Mouse (Mus musculus) heart, postnatal 14 days (tissue): ENCODE measurements around the gene Ndufa13. TPM values are rescaled to one million over a fixed set of nuclear protein-coding genes. Genes with fewer than 3 reads are reported as not detected.

Experiments used
- DNase-seq, 2 experiments: peaks; one replicate each; pipeline ENCODE4 v3.0.0; 2021 to 2022
- intact Hi-C: fragments of 180-260 bp; cut with DNase I; formaldehyde crosslinking; loops from one replicate; pipeline ENCODE4 v1.15.1; 2025
- total RNA-seq, 2 experiments: library from RNA; stranded (reverse); gene quantifications; 2 replicates each; pipeline ENCODE4 v1.2.3; 2021

Ndufa13 gene
- total RNA-seq, 2 experiments from 2014 or later = 404 to 405 TPM

- intact Hi-C loops = no loop called here
Measured at GRCm38 (mm10) chr8:69882833-69883600, 19.3 kb downstream of the Ndufa13 start.

GRCm38 (mm10) chr8:69882021-69882756 is 20.2 kb downstream of the Ndufa13 start:
- peak; percentile 72 to 74 for DNase-seq
- intact Hi-C loops = no loop called here

More at GRCm38 (mm10) chr8:69882833-69883600, 19.3 kb downstream of the Ndufa13 start:
- no peak for DNase-seq

- intact Hi-C loops = no loop called here
- DNase-seq = no peak
Measured at GRCm38 (mm10) chr8:69881261-69881865, 21.0 kb downstream of the Ndufa13 start.

- intact Hi-C loops = no loop called here
- no peak for DNase-seq
Measured at GRCm38 (mm10) chr8:69880841-69881240, 21.5 kb downstream of the Ndufa13 start.

- intact Hi-C loops = no loop called here
- DNase-seq = no peak
Measured at GRCm38 (mm10) chr8:69879678-69880077, 22.7 kb downstream of the Ndufa13 start.

GRCm38 (mm10) chr8:69877992-69878391 is 24.4 kb downstream of the Ndufa13 start:
- DNase-seq = no peak
- intact Hi-C loops = no loop called here

GRCm38 (mm10) chr8:69877396-69877795 is 25.0 kb downstream of the Ndufa13 start:
- intact Hi-C loops = no loop called here
- no peak for DNase-seq

GRCm38 (mm10) chr8:69876967-69877366 is 25.4 kb downstream of the Ndufa13 start:
- intact Hi-C loops = no loop called here
- no peak for DNase-seq

GRCm38 (mm10) chr8:69876097-69876496 is 26.3 kb downstream of the Ndufa13 start:
- no peak for DNase-seq
- intact Hi-C loops = no loop called here

- DNase-seq = no peak
- intact Hi-C loops = loop anchor here (2.0 to 5.0 kb wide), 2 partner anchors 14 to 43 kb away; no protein-coding TSS in a partner anchor
Measured at GRCm38 (mm10) chr8:69874654-69875053, 27.7 kb downstream of the Ndufa13 start.

GRCm38 (mm10) chr8:69874155-69874554 is 28.2 kb downstream of the Ndufa13 start:
- peak; percentile 63 to 78 for DNase-seq
- intact Hi-C loops = loop anchor here (2.0 to 5.0 kb wide), 2 partner anchors 15 to 43 kb away; no protein-coding TSS in a partner anchor

GRCm38 (mm10) chr8:69870907-69871306 is 31.5 kb downstream of the Ndufa13 start:
- no peak for DNase-seq
- intact Hi-C loops = loop anchor here (5.0 kb wide), 1 partner anchor 46 kb away; no protein-coding TSS in a partner anchor

GRCm38 (mm10) chr8:69870003-69870765 is 32.2 kb downstream of the Ndufa13 start:
- intact Hi-C loops = loop anchor here (5.0 kb wide), 1 partner anchor 47 kb away; no protein-coding TSS in a partner anchor
- no peak for DNase-seq

- intact Hi-C loops = no loop called here
- no peak for DNase-seq
Measured at GRCm38 (mm10) chr8:69867696-69868326, 34.5 kb downstream of the Ndufa13 start.

GRCm38 (mm10) chr8:69864180-69864579 is 38.2 kb downstream of the Ndufa13 start:
- intact Hi-C loops = no loop called here
- no peak for DNase-seq

GRCm38 (mm10) chr8:69863387-69864020 is 38.9 kb downstream of the Ndufa13 start:
- DNase-seq = no peak

GRCm38 (mm10) chr8:69861251-69861650 is 41.1 kb downstream of the Ndufa13 start:
- intact Hi-C loops = no loop called here

More at GRCm38 (mm10) chr8:69863387-69864020, 38.9 kb downstream of the Ndufa13 start:
- intact Hi-C loops = no loop called here

GRCm38 (mm10) chr8:69860807-69861206 is 41.6 kb downstream of the Ndufa13 start:
- intact Hi-C loops = no loop called here

More at GRCm38 (mm10) chr8:69861251-69861650, 41.1 kb downstream of the Ndufa13 start:
- DNase-seq = no peak

GRCm38 (mm10) chr8:69853869-69854268 is 48.5 kb downstream of the Ndufa13 start:
- intact Hi-C loops = no loop called here
- no peak for DNase-seq

More at GRCm38 (mm10) chr8:69860807-69861206, 41.6 kb downstream of the Ndufa13 start:
- DNase-seq = no peak
